Mouse (Mus musculus) cerebellum, adult 2 months (tissue): Measurements from ENCODE around the gene Hus1b.

ENCODE experiments used
- CTCF ChIP-seq: fragments of 200-500 bp; IDR thresholded peaks from 2 replicates; pipeline ENCODE4 v1.5.1; 2011; ENCODE audit warnings: low read depth, mild to moderate bottlenecking, control low read depth, low read length, moderate library complexity, borderline replicate concordance; ENCODE audit not compliant: insufficient read depth
- POLR2A ChIP-seq: fragments of 200-500 bp; IDR thresholded peaks from 2 replicates; pipeline ENCODE4 v1.6.1; 2011; ENCODE audit warnings: low read length, control low read depth, borderline replicate concordance; ENCODE audit not compliant: insufficient read depth

DNA sequence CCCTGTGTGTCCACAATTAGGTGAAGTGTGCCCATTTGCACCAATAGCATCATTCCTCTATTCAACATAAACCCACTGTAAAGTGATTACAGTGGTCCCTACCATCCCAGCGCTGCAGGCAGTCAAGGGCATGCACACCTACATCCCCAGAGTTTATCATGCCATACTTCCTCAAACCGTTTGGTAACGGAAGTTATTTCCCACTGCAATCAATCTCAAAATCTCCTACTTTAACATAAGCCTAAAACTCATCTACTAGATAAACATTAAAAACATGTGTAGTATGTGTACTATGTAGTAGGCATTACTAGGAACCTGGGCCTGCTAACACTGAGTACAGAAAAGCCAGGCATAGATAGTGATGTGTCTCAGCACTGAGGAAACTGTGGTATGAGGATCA is 23.5 kb upstream of the Hus1b start:
- TF ChIP-seq CTCF (no peak), POLR2A (no peak)
